Comparison of ENCODE assay signal across 21 mouse cellular contexts in the genomic region with DNA sequence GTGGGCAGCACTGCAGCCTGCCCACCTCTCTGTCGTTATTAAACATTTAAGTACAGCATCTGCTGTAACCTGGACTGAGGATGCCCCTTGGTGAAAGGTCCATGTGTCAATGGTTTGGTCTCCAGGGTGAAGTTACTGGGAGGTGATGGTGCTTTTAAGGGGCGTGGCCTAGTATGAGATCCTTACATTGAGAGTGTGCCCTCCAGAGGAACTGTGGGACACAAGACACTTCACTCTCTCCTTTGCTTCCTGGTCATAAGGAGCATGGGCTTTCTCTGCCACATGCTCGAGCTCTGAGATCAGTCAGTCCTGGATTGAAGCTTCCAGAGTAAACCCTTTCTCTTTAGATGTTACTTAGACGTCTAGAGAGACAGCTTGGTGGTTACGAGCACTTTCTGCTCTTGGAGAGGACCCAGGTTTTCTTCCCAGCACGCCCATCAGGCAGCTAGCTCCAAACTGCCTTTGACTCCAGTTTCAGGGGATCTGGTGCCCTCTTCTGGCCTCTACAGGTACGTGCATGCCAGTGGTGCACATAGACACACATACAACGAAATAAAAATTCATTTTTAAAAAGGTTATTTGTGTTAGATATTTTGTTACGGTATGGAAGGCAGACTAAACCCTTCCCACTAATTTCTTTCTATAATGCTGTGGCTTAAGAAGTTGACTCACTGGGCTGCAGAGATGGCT. TPM values are rescaled to one million over a fixed set of nuclear protein-coding genes. Genes with fewer than 3 reads are reported as not detected.
DNase-seq lines count a peak whose midpoint lies in the region; ATAC-seq and TF ChIP-seq lines count a peak whose summit lies in the region.
"Had no signal": no experiment of that assay in that cellular context is flagged by ENCODE, and none has a peak within 500 bp of the region (broad histone marks: within the 10 kb centered on the region; RNA-seq: fewer than 3 reads in every experiment).

No protein-coding gene starts in this region.

- H3K4me2 ChIP-seq in heart, postnatal 0 days (ENCODE audit: low read depth, low read length): no peak overlapping the region
- no peak overlapping the region for H3K4me2 ChIP-seq in lung, embryonic 14.5 days
- H3K4me2 ChIP-seq: embryonic facial prominence, embryonic 12.5 days; neural tube, embryonic 13.5 days had no signal

- no peak overlapping the region for H3K4me3 ChIP-seq in heart, postnatal 0 days (ENCODE audit: low read depth, low read length)
- H3K4me3 ChIP-seq in lung, embryonic 14.5 days (ENCODE audit: low read depth, low read length): no peak overlapping the region
- no peak overlapping the region for H3K4me3 ChIP-seq in ES-Bruce4 (ENCODE audit: low read depth, low read length)
- H3K4me3 ChIP-seq: embryonic facial prominence, embryonic 12.5 days; heart, embryonic 10.5 days; hindbrain, embryonic 10.5 days; neural tube, embryonic 13.5 days had no signal

- DNase-seq in heart, postnatal 0 days (ENCODE audit: low spot score): no peak
- no peak for DNase-seq in heart, postnatal 25 days (ENCODE audit: low spot score)
- no peak for DNase-seq in lung, embryonic 14.5 days
- DNase-seq in lung, adult 18-20 months: no peak
- peak; percentile 47 for DNase-seq in induced T-regulatory cell, adult 2 months (ENCODE audit: low read depth)
- DNase-seq in cerebellum, adult 9-11 months: no peak
- no peak for DNase-seq in spleen, postnatal 4 days (ENCODE audit: low spot score in 2 of 2)
- DNase-seq: adrenal gland, postnatal 36 days; cerebellum, postnatal 10 days; gastrocnemius, postnatal 10 days; kidney, adult 8-10 months; lung, postnatal 36 days; retina, postnatal 1 day; thymus, adult 18-20 months had no signal

- peaks cover 13% of the 10 kb centered on the region; the same call in 1 of the 2 replicates for H3K36me3 ChIP-seq in heart, postnatal 0 days (replicated peaks; ENCODE audit: control insufficient read depth, insufficient read depth, low read length)
- H3K36me3 ChIP-seq in lung, embryonic 14.5 days (ENCODE audit: insufficient read depth): peaks cover 16% of the 10 kb centered on the region; the same call in 1 of the 2 replicates
- H3K36me3 ChIP-seq in ES-Bruce4 (ENCODE audit: control insufficient read depth, insufficient read depth, low read length, poor library complexity, severe bottlenecking): no peaks in the 10 kb centered on the region

- intact Hi-C loops in heart, postnatal 25 days (cut with DNase I): no loop called here

- no peak for ATAC-seq in heart, postnatal 0 days (ENCODE audit: insufficient read depth, low read depth)
- ATAC-seq in lung, embryonic 14.5 days (ENCODE audit: insufficient read depth): no peak
- ATAC-seq: CD4-positive, CD25-positive, alpha-beta regulatory T cell, adult 4 months; midbrain, embryonic 16.5 days had no signal

- no peaks in the 10 kb centered on the region for H3K9me3 ChIP-seq in heart, postnatal 0 days (replicated peaks; ENCODE audit: control insufficient read depth, low read length)
- no peaks in the 10 kb centered on the region for H3K9me3 ChIP-seq in lung, embryonic 14.5 days (ENCODE audit: low read depth, low read length)
- no peaks in the 10 kb centered on the region for H3K9me3 ChIP-seq in ES-Bruce4 (replicated peaks; ENCODE audit: control insufficient read depth, insufficient read depth, low read length, poor library complexity, severe bottlenecking)
- H3K9me3 ChIP-seq: embryonic facial prominence, embryonic 12.5 days; heart, embryonic 10.5 days; hindbrain, embryonic 10.5 days; neural tube, embryonic 13.5 days had no signal

- no peak overlapping the region for H3K9ac ChIP-seq in heart, postnatal 0 days (replicated peaks; ENCODE audit: low read depth, low read length)
- H3K9ac ChIP-seq in lung, embryonic 14.5 days: no peak overlapping the region
- H3K9ac ChIP-seq in ES-Bruce4 (ENCODE audit: low read depth, poor library complexity, severe bottlenecking): no peak overlapping the region
- H3K9ac ChIP-seq: embryonic facial prominence, embryonic 12.5 days; neural tube, embryonic 13.5 days had no signal

- TF ChIP-seq EP300 in heart, postnatal 0 days (IDR thresholded peaks at IDR 0.05; ENCODE audit: low read depth): no peak
- TF ChIP-seq EP300 in ES-Bruce4 (IDR thresholded peaks at IDR 0.05; ENCODE audit: insufficient read depth, low read depth, low read length): no peak

- H3K4me1 ChIP-seq in heart, postnatal 0 days (ENCODE audit: control insufficient read depth, insufficient read depth): peaks cover 6% of the 10 kb centered on the region
- no peaks in the 10 kb centered on the region for H3K4me1 ChIP-seq in lung, embryonic 14.5 days (ENCODE audit: insufficient read depth)
- H3K4me1 ChIP-seq in ES-Bruce4 (ENCODE audit: control insufficient read depth, insufficient read depth, low read length): no peaks in the 10 kb centered on the region
- H3K4me1 ChIP-seq: embryonic facial prominence, embryonic 12.5 days had no signal

- TF ChIP-seq POLR2A in ES-Bruce4 (IDR thresholded peaks at IDR 0.05; ENCODE audit: insufficient read depth, low read length): no peak

- TF ChIP-seq CTCF in heart, postnatal 0 days (IDR thresholded peaks at IDR 0.05; ENCODE audit: low read depth): peak; percentile 38
- peak; percentile 55 for TF ChIP-seq CTCF in lung, embryonic 14.5 days (IDR thresholded peaks at IDR 0.05; ENCODE audit: low read depth)
- peak; percentile 67 for TF ChIP-seq CTCF in ES-Bruce4 (IDR thresholded peaks at IDR 0.05; ENCODE audit: low read depth, low read length)

- H3K27me3 ChIP-seq in heart, postnatal 0 days (ENCODE audit: control insufficient read depth, insufficient read depth, low read length): no peaks in the 10 kb centered on the region
- H3K27me3 ChIP-seq in lung, embryonic 14.5 days (ENCODE audit: insufficient read depth, low read length): no peaks in the 10 kb centered on the region
- no peaks in the 10 kb centered on the region for H3K27me3 ChIP-seq in ES-Bruce4 (ENCODE audit: control insufficient read depth, insufficient read depth, low read length, poor library complexity, severe bottlenecking)
- H3K27me3 ChIP-seq: embryonic facial prominence, embryonic 12.5 days; neural tube, embryonic 13.5 days had no signal

- no peak overlapping the region for H3K27ac ChIP-seq in heart, postnatal 0 days (ENCODE audit: low read depth)
- H3K27ac ChIP-seq in lung, embryonic 14.5 days (ENCODE audit: low read depth): no peak overlapping the region
- no peak overlapping the region for H3K27ac ChIP-seq in ES-Bruce4 (ENCODE audit: insufficient read depth, low read length)
- H3K27ac ChIP-seq: embryonic facial prominence, embryonic 12.5 days; heart, embryonic 10.5 days; hindbrain, embryonic 10.5 days; neural tube, embryonic 13.5 days had no signal

- WGBS in heart, postnatal 0 days: 79% methylated on average over 9 of the region's 9 CpGs
- WGBS in lung, embryonic 14.5 days: 78% methylated on average over 9 of the region's 9 CpGs

RNA-seq across cellular contexts. Expression of gene Nenf, which starts 10.1 kb away (rescaled TPM):
- total RNA-seq in heart, postnatal 0 days (2014; rRNA removed; ENCODE audit: low replicate concordance): 209 and 250 TPM in 2 replicates
- 166 and 171 TPM in 2 replicates for polyA plus RNA-seq in heart, postnatal 0 days (2015; fragmentation: Nextera tagmentation; extraction: Ambion mirVana)
- 100 to 1,000 TPM in 1 of 2 experiments, 10 to 100 TPM in 1; 98.8 to 102 TPM for total RNA-seq in heart, postnatal 25 days (2021)
- polyA plus RNA-seq in lung, embryonic 14.5 days (2014; fragmentation: Nextera tagmentation; extraction: Ambion mirVana): 116 and 117 TPM in 2 replicates
- polyA plus RNA-seq in ES-Bruce4 (2011; ENCODE audit: insufficient read depth, insufficient read length, low read depth, missing spikeins): 19.9 and 20.2 TPM in 2 replicates

RNA-seq across cellular contexts. Expression of gene Tmem206, which starts 17.8 kb away (rescaled TPM):
- 5.3 and 11.4 TPM in 2 replicates for total RNA-seq in heart, postnatal 0 days (2014; rRNA removed; ENCODE audit: low replicate concordance)
- polyA plus RNA-seq in heart, postnatal 0 days (2015; fragmentation: Nextera tagmentation; extraction: Ambion mirVana): 10.4 and 10.9 TPM in 2 replicates
- 1 to 10 TPM; 3.5 to 4.1 TPM for total RNA-seq in heart, postnatal 25 days (2021)
- 22.7 TPM in 2 replicates for polyA plus RNA-seq in lung, embryonic 14.5 days (2014; fragmentation: Nextera tagmentation; extraction: Ambion mirVana)
- polyA plus RNA-seq in ES-Bruce4 (2011; ENCODE audit: insufficient read depth, insufficient read length, low read depth, missing spikeins): 7.9 and 10.1 TPM in 2 replicates
